Mouse (Mus musculus) olfactory bulb, adult 2 months (tissue): ENCODE results near the gene Kcnh1.

Experiments
- CTCF ChIP-seq: fragments of 200-500 bp; IDR thresholded peaks from 2 replicates; pipeline ENCODE4 v1.5.1; 2012; ENCODE audit warnings: low read depth, mild to moderate bottlenecking, low read length, moderate library complexity; ENCODE audit not compliant: insufficient read depth
- POLR2A ChIP-seq: fragments of 200-500 bp; IDR thresholded peaks from 2 replicates; pipeline ENCODE4 v1.6.1; 2012; ENCODE audit warnings: mild to moderate bottlenecking, low read depth, low read length, moderate library complexity; ENCODE audit not compliant: insufficient read depth

DNA sequence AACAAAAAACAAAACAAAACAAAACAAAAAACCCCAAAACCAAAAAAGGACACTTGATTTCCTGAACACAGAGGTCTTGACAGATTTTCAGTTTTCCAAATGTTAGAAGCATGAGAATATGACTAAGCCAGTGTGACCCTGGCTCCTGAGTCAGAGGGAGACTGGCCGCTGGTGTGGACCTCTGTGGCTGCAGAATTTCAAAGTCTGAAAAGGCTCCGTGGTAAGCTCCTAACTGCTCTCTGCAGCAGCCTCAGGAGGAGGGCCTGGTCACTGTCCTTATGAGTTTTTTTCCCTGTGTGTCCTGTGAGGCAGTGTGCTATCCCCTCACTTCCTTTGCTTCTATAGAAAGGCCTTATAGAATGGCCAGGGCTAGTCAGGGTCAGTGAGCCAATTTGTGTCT, 29.6 kb downstream of the Kcnh1 start:
- TF ChIP-seq POLR2A, result no peak
- TF ChIP-seq CTCF, result no peak
